Mouse (Mus musculus) hindbrain, embryonic 11.5 days (tissue): ENCODE results near the gene Rreb1. TPM values are rescaled to one million over a fixed set of nuclear protein-coding genes. Genes with fewer than 3 reads are reported as not detected.

Experiments used
- ATAC-seq: fragments of 200-750 bp; cut with Nextera tagmentation; 2 replicates; pipeline ENCODE4 v1.8.0; 2017; ENCODE audit warnings: mild to moderate bottlenecking, moderate TSS enrichment, moderate library complexity; ENCODE audit not compliant: low FRiP score
- DNase-seq: peaks from one replicate; pipeline ENCODE4 v3.0.0-alpha.2; 2015; ENCODE audit warnings: low spot score
- H3K27ac ChIP-seq: fragments of 300-500 bp; sonication (generic); 2 replicates; pipeline ENCODE4 v1.5.1; 2014; ENCODE audit warnings: mild to moderate bottlenecking, low read depth, low read length
- H3K27me3 ChIP-seq: fragments of 300-500 bp; sonication (generic); 2 replicates; pipeline ENCODE4 v1.6.1; 2014; ENCODE audit warnings: mild to moderate bottlenecking, low read length, moderate library complexity, mixed read lengths; ENCODE audit not compliant: control insufficient read depth, insufficient read depth
- H3K36me3 ChIP-seq: fragments of 300-500 bp; sonication (generic); 2 replicates; pipeline ENCODE4 v1.6.1; 2014; ENCODE audit warnings: mild to moderate bottlenecking, low read length, moderate library complexity, mixed read lengths; ENCODE audit not compliant: control insufficient read depth, insufficient read depth
- H3K4me1 ChIP-seq: fragments of 300-500 bp; sonication (generic); replicated peaks from 2 replicates; pipeline ENCODE4 v1.6.1; 2014; ENCODE audit warnings: low read length, mixed read lengths; ENCODE audit not compliant: control insufficient read depth, insufficient read depth
- H3K4me2 ChIP-seq: fragments of 300-500 bp; sonication (generic); replicated peaks from 2 replicates; pipeline ENCODE4 v1.6.1; 2014; ENCODE audit warnings: mild to moderate bottlenecking, low read depth, low read length
- H3K4me3 ChIP-seq: fragments of 300-500 bp; sonication (generic); 2 replicates; pipeline ENCODE4 v1.5.1; 2014; ENCODE audit warnings: low read depth, low read length
- H3K9ac ChIP-seq: fragments of 300-500 bp; sonication (generic); 2 replicates; pipeline ENCODE4 v1.6.1; 2014; ENCODE audit warnings: low read depth, low read length
- H3K9me3 ChIP-seq: fragments of 300-500 bp; sonication (generic); 2 replicates; pipeline ENCODE4 v1.6.1; 2016; ENCODE audit warnings: low read length; ENCODE audit not compliant: control insufficient read depth
- WGBS: fragments of 180-500 bp; shearing (Covaris S2); extraction: QIAGEN DNeasy Blood & Tissue Kit; methylation state at CpG from one replicate; pipeline ENCODE4 v1.1.7; 2014; 5-methylcytosine and 5-hydroxymethylcytosine counted together
- polyA plus RNA-seq: library from polyadenylated mRNA; unstranded; fragments of >200 nt; fragmentation: Nextera tagmentation; extraction: Ambion mirVana; gene quantifications from 2 replicates; pipeline ENCODE4 v1.2.1, GENCODE M21; 2014

Rreb1 gene
- polyA plus RNA-seq, 1 experiment from 2014 or later, result 7.0 TPM

DNA sequence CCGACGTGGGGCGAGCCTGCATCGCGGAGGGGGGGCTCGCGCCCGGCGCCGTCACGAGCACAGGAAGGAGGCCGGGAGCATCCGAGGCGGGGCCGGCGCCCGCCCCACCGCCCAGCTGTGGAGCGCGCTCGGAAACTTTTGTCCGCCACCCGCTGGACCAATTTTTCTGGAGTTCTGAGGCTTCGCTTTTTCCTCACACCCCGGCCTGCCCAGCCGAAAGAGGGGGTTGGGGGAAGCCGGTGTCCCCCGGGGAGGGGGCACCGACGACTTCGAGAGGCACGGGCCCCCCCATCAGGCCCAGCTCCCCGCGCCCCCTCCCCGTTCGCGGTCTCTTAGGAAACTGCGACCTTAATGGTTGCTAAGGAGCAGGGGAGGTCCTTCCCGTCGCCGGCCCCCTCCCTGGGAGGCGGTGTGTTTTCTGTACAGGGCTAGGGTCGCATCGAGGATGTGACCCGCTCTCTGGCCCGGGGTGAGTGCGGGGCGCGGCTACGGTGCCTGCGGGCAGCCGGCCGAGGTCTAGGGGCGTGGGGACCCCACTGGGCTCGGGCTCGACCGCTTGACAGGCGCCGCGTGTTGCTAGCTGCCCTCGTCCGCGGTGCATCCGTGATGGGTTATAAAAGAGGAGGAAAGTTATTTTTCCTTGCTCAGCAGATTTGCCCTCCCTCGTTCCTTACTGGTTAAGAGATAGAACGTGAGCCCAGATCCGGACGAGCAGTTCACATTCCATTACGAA lies 49.2 kb downstream of the Rreb1 start:
- Histone ChIP-seq H3K9ac (peak overlapping the region; percentile 64), H3K4me1 (peaks cover 6% of the 10 kb centered on the region; the same call in 1 of the 2 replicates), H3K36me3 (no peaks in the 10 kb centered on the region), H3K4me2 (peak overlapping the region; percentile 95), H3K4me3 (peak overlapping the region; percentile 79), H3K27ac (peak overlapping the region; percentile 54), H3K27me3 (peaks cover 10% of the 10 kb centered on the region; the same call in 1 of the 2 replicates), H3K9me3 (no peaks in the 10 kb centered on the region)
- WGBS, result under 1% methylated on average over 40 of the region's 69 CpGs
- DNase-seq (peak; percentile 73), ATAC-seq (peak; percentile 67)

DNA sequence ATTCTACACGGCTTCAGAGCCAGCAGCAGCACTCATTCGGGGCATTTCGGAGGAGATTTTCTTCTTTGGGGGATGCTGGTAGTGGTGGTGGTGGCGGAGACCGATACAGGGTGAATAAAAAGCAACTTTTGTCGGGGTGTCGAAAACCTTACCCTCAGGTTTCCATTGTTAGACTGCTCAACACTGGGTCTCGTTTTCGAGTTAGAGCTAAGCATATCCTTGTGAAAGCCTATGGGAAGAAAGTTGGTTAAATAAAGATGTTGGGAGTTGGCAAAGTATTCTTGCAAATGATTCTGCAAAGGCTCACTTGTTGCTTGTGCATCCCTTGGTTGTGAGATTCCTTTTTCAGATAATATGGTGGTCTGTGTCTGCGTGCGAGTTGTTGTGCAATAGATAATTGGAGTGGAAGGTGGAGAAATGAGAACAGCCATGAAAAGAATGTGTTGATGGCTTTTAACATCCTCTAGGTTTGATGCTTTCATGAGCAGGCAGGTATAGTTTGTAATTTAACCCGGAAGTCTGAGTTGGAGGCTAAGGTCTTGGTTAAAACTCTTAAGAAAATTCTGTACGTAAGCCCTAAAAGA lies 49.9 kb downstream of the Rreb1 start:
- DNase-seq (no peak), ATAC-seq (no peak)
- Histone ChIP-seq H3K27me3 (peaks cover 10% of the 10 kb centered on the region; the same call in 1 of the 2 replicates), H3K27ac (no peak overlapping the region), H3K9ac (peak overlapping the region; percentile 64; the same call in 1 of the 2 replicates), H3K4me3 (peak overlapping the region; percentile 79), H3K4me1 (peaks cover 6% of the 10 kb centered on the region; the same call in 1 of the 2 replicates), H3K4me2 (peak overlapping the region; percentile 95), H3K36me3 (no peaks in the 10 kb centered on the region), H3K9me3 (no peaks in the 10 kb centered on the region)
- WGBS, result 6% methylated on average over 13 of the region's 13 CpGs

DNA sequence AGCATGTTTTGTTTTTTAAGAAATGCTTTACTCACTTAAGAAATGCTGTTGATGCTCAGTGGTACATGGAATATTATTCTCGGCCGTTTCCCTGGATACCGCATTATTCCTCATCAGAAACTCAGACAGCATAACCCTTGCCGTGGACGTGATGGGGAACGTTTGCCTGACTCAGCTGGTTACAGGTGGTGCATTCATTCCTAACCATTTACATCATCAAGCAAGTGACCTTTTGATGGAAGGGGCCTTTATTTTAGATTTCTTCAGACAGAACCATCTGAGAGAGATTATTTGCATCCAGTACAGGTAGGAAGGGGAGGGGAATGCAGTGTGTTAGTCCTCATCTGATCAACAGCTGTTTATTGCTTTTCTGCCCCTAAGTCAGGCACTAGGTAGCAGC lies 50.7 kb downstream of the Rreb1 start:
- no peaks in the 10 kb centered on the region for H3K36me3 ChIP-seq
- no peak overlapping the region for H3K4me2 ChIP-seq
- DNase-seq (no peak), ATAC-seq (no peak)
- WGBS, result 15% methylated on average over 6 of the region's 6 CpGs
- H3K27me3 ChIP-seq, result peaks cover 10% of the 10 kb centered on the region; the same call in 1 of the 2 replicates
- peaks cover 6% of the 10 kb centered on the region; the same call in 1 of the 2 replicates for H3K4me1 ChIP-seq
- H3K9me3 ChIP-seq, result no peaks in the 10 kb centered on the region
- no peak overlapping the region for H3K9ac ChIP-seq
- H3K4me3 ChIP-seq, result no peak overlapping the region
- no peak overlapping the region for H3K27ac ChIP-seq

DNA sequence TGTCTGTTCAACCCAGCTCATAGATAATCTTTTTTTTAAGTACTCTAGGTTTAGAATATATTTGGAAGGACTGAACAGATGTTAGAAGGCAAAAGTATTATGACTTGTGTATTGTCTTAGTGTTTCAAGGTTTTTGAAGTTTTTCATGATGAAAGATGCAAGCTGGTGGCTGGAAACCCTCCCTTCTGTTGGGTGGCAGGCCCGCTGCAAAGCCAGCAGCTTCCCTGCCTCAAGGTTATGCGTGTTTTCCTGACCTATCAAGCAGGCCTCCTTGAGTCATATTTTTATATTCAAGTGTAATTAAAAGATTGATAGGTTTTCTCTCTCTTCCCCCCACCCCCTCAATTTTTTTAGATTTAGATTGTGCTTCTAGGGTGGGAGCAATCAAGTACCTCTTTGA lies 52.1 kb downstream of the Rreb1 start:
- no peaks in the 10 kb centered on the region for H3K36me3 ChIP-seq

DNA sequence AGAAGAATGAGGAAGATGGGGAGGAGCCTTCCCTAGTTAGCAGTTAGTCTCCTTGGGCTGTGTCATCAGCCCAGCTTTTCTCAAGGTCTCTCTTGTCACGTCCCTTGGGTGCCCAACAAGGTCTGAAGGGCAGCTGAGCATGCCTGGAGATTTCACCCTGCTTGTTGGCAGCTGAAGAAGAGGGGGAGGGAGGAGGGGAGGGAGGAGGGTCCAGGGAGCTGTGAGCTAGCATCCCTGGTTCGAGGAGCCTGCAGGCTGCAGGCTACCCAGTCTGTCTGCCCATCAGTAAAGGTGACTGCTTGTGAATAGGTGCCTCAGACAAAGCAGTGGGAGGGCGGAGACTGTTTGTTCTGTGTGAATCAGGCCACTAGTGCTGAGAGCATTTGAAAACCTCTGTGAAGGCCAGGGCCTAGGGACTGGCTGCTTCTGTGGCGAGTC lies 52.7 kb downstream of the Rreb1 start:
- Histone ChIP-seq H3K4me2 (no peak overlapping the region), H3K36me3 (no peaks in the 10 kb centered on the region), H3K4me3 (no peak overlapping the region), H3K9ac (no peak overlapping the region), H3K9me3 (no peaks in the 10 kb centered on the region), H3K27me3 (peaks cover 9% of the 10 kb centered on the region; the same call in 1 of the 2 replicates), H3K4me1 (peaks cover 2% of the 10 kb centered on the region; the same call in 1 of the 2 replicates), H3K27ac (no peak overlapping the region)
- DNase-seq (peak; percentile 22), ATAC-seq (no peak)
- 19% methylated on average over 4 of the region's 4 CpGs for WGBS

More for the DNA sequence above, 52.1 kb downstream of the Rreb1 start:
- Histone ChIP-seq H3K4me2 (no peak overlapping the region), H3K4me3 (no peak overlapping the region), H3K4me1 (peaks cover 3% of the 10 kb centered on the region; the same call in 1 of the 2 replicates), H3K9ac (no peak overlapping the region), H3K9me3 (no peaks in the 10 kb centered on the region), H3K27ac (no peak overlapping the region), H3K27me3 (peaks cover 10% of the 10 kb centered on the region; the same call in 1 of the 2 replicates)
- 39% methylated on average over 2 of the region's 2 CpGs for WGBS
- ATAC-seq, result no peak
- no peak for DNase-seq

DNA sequence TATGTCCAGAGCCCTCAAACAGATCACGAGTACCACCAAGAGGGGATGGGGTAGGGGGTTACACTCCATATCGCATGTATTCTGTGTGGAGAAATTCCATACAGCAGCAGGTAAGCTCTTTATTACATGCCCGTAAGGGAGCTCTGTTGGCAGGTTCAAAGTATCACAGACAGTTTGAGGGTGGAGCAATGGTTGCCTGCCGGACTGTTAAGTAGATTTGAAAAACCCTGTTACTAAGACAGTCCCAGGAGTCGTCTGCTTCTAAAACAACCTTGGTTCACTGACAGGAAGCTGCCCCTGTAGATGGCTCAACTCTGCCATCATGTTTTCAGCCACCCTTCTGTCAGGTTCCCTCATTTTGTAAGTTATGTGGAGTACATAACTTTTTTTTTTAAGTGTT lies 54.3 kb downstream of the Rreb1 start:
- Histone ChIP-seq H3K4me2 (no peak overlapping the region), H3K4me3 (no peak overlapping the region), H3K36me3 (no peaks in the 10 kb centered on the region), H3K9ac (no peak overlapping the region), H3K4me1 (peaks cover 2% of the 10 kb centered on the region; the same call in 1 of the 2 replicates), H3K9me3 (no peaks in the 10 kb centered on the region), H3K27ac (no peak overlapping the region), H3K27me3 (peaks cover 5% of the 10 kb centered on the region; the same call in 1 of the 2 replicates)
- no peak for ATAC-seq
- no peak for DNase-seq
- 47% methylated on average over 5 of the region's 5 CpGs for WGBS

DNA sequence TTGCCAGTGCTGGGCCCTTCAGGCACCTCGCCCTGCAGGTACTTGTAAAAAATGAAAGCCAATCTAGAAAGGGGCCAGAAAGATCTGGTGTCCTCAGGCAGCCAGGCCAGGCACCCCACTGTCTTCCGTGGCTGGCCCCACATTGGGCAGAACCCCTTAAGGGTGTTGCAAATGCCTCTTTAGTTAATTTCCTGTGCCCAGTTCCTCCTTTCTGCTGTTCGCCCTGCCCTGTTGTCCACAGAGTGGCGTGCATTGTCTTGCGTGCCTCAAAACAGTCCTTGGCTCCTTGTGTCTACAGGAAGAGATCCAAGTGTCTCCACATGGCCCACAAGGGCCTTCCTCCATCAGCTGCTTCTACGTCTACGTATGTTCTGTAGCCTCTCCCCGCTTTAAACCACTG lies 55.3 kb downstream of the Rreb1 start:
- H3K9me3 ChIP-seq, result no peaks in the 10 kb centered on the region
- no peak overlapping the region for H3K4me3 ChIP-seq
- H3K9ac ChIP-seq, result no peak overlapping the region
- no peaks in the 10 kb centered on the region for H3K27me3 ChIP-seq
- DNase-seq (no peak), ATAC-seq (no peak)
- WGBS, result 86% methylated on average over 8 of the region's 8 CpGs
- H3K27ac ChIP-seq, result no peak overlapping the region
- H3K4me2 ChIP-seq, result no peak overlapping the region
- H3K4me1 ChIP-seq, result 0 out of 2 replicates have a peak, but pooled peaks cover 2% of the 10 kb centered on the region
- no peaks in the 10 kb centered on the region for H3K36me3 ChIP-seq

DNA sequence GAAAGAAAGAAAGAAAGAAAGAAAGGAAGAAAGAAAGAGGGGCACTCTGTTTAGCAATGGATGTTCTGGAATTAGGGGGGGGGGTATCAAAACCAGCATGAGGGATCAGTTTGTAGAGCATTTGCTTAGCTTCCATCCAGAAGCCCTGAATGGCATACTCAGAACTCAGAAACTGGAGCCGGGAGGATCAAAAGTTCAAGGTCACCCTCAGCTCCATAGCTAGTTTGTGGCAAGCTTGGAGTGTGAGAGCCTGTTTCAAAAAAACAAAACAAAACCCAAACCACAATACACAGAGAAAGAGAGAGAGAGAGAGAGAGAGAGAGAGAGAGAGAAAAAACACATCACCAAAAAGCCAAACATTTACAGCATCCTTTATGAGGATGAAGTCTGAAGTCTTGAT lies 57.1 kb downstream of the Rreb1 start:
- no peaks in the 10 kb centered on the region for H3K27me3 ChIP-seq
- no peak overlapping the region for H3K27ac ChIP-seq
- H3K4me2 ChIP-seq, result no peak overlapping the region
- ATAC-seq (no peak), DNase-seq (no peak)
- no peak overlapping the region for H3K9ac ChIP-seq
- H3K4me1 ChIP-seq, result 0 out of 2 replicates have a peak, but pooled peaks cover 2% of the 10 kb centered on the region
- no peaks in the 10 kb centered on the region for H3K36me3 ChIP-seq
- no peaks in the 10 kb centered on the region for H3K9me3 ChIP-seq
- H3K4me3 ChIP-seq, result no peak overlapping the region
- 89% methylated on average over 1 of the region's 1 CpGs for WGBS
